Comparison of ENCODE assay signal across 17 mouse cellular contexts in the genomic region with DNA sequence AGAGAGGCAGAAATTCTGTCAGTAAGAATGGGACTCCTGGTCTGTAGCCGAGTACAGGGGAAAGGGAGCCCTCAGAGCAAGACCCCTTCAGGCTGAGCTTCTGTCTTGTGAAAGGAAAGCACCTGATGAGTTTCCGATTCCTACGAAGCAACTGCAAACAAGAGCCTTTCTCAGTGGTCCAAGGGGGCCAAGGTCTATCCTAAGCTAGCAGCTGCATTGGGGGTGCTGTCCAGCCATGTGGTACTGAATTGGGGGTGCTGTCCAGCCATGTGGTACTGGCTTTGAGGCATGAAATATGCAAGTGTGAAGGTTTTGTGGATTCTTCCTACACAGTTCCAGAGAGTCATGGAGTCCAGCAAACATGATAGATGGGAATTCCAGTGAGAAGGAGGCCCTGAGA.
DNase-seq lines count a peak whose midpoint lies in the region; ATAC-seq and TF ChIP-seq lines count a peak whose summit lies in the region.
"Had no signal": no experiment of that assay in that cellular context is flagged by ENCODE, and none has a peak within 500 bp of the region (broad histone marks: within the 10 kb centered on the region; RNA-seq: fewer than 3 reads in every experiment).

No protein-coding gene starts in this region.

- DNase-seq in hindbrain, embryonic 10.5 days (ENCODE audit: low spot score), result peak; percentile 12
- peak; percentile 10 for DNase-seq in 416B (ENCODE audit: low read depth)
- peak; percentile 1 for DNase-seq in Muller cell, postnatal 12 days (ENCODE audit: inconsistent ontology term)
- peak; percentile 60 for DNase-seq in embryonic facial prominence, embryonic 11.5 days (ENCODE audit: low spot score)
- no peak for DNase-seq in left cerebral cortex, adult 2 months (ENCODE audit: extremely low spot score in 1 of 2, low spot score in 2 of 2)
- no peak for DNase-seq in layer of hippocampus, adult 18-20 months (ENCODE audit: low spot score in 2 of 2)
- DNase-seq: cerebellum, postnatal 36 days; gastrocnemius, postnatal 36 days; left cerebral cortex, postnatal 4 days; right cerebral cortex, postnatal 25 days had no signal

- WGBS in hindbrain, embryonic 10.5 days, result 85% methylated on average over 3 of the region's 3 CpGs
- 92% methylated on average over 3 of the region's 3 CpGs for WGBS in hindbrain, embryonic 13.5 days
- 76% methylated on average over 3 of the region's 3 CpGs for WGBS in embryonic facial prominence, embryonic 11.5 days

- H3K27ac ChIP-seq in hindbrain, embryonic 10.5 days, result no peak overlapping the region
- H3K27ac ChIP-seq in hindbrain, embryonic 13.5 days, result no peak overlapping the region
- no peak overlapping the region for H3K27ac ChIP-seq in embryonic facial prominence, embryonic 11.5 days (replicated peaks; ENCODE audit: low read depth, low read length)
- no peak overlapping the region for H3K27ac ChIP-seq in left cerebral cortex, adult 2 months
- H3K27ac ChIP-seq: hindbrain, postnatal 0 days; kidney, embryonic 15.5 days; liver, embryonic 15.5 days; macrophage; midbrain, embryonic 15.5 days had no signal

- H3K4me2 ChIP-seq in hindbrain, embryonic 13.5 days, result no peak overlapping the region
- no peak overlapping the region for H3K4me2 ChIP-seq in embryonic facial prominence, embryonic 11.5 days (ENCODE audit: low read depth, low read length)
- H3K4me2 ChIP-seq: kidney, embryonic 15.5 days; liver, embryonic 15.5 days; midbrain, embryonic 15.5 days had no signal

- H3K27me3 ChIP-seq in hindbrain, embryonic 10.5 days (ENCODE audit: insufficient read depth, poor library complexity, severe bottlenecking), result no peaks in the 10 kb centered on the region
- no peaks in the 10 kb centered on the region for H3K27me3 ChIP-seq in hindbrain, embryonic 13.5 days
- H3K27me3 ChIP-seq in embryonic facial prominence, embryonic 11.5 days (ENCODE audit: control insufficient read depth, insufficient read depth, low read length), result no peaks in the 10 kb centered on the region
- H3K27me3 ChIP-seq: kidney, embryonic 15.5 days; liver, embryonic 15.5 days; midbrain, embryonic 15.5 days had no signal

- intact Hi-C loops in left cerebral cortex, adult 2 months (cut with DNase I), result no loop called here

- H3K9ac ChIP-seq in hindbrain, embryonic 13.5 days, result no peak overlapping the region
- no peak overlapping the region for H3K9ac ChIP-seq in embryonic facial prominence, embryonic 11.5 days (replicated peaks; ENCODE audit: low read length)
- H3K9ac ChIP-seq: kidney, embryonic 15.5 days; liver, embryonic 15.5 days; midbrain, embryonic 15.5 days had no signal

- no peak for TF ChIP-seq CTCF in left cerebral cortex, adult 2 months (IDR thresholded peaks at IDR 0.05)

- H3K9me3 ChIP-seq in hindbrain, embryonic 10.5 days, result no peaks in the 10 kb centered on the region
- H3K9me3 ChIP-seq in hindbrain, embryonic 13.5 days, result 0 out of 2 replicates have a peak, but pooled peaks cover 3% of the 10 kb centered on the region
- H3K9me3 ChIP-seq in embryonic facial prominence, embryonic 11.5 days (replicated peaks; ENCODE audit: control insufficient read depth, low read length), result no peaks in the 10 kb centered on the region
- H3K9me3 ChIP-seq: kidney, embryonic 15.5 days; liver, embryonic 15.5 days; midbrain, embryonic 15.5 days had no signal

- H3K4me3 ChIP-seq in hindbrain, embryonic 10.5 days, result no peak overlapping the region
- H3K4me3 ChIP-seq in hindbrain, embryonic 13.5 days, result no peak overlapping the region
- no peak overlapping the region for H3K4me3 ChIP-seq in embryonic facial prominence, embryonic 11.5 days (ENCODE audit: low read depth, low read length)
- H3K4me3 ChIP-seq in left cerebral cortex, adult 2 months, result no peak overlapping the region
- H3K4me3 ChIP-seq: erythroblast, embryonic 14.5 days; kidney, embryonic 15.5 days; liver, embryonic 15.5 days; midbrain, embryonic 15.5 days had no signal

- H3K36me3 ChIP-seq in hindbrain, embryonic 10.5 days, result no peaks in the 10 kb centered on the region
- no peaks in the 10 kb centered on the region for H3K36me3 ChIP-seq in hindbrain, embryonic 13.5 days
- no peaks in the 10 kb centered on the region for H3K36me3 ChIP-seq in embryonic facial prominence, embryonic 11.5 days (replicated peaks; ENCODE audit: control insufficient read depth, insufficient read depth, low read depth, low read length)
- H3K36me3 ChIP-seq: kidney, embryonic 15.5 days; liver, embryonic 15.5 days; midbrain, embryonic 15.5 days had no signal

- no peak for ATAC-seq in hindbrain, embryonic 13.5 days (ENCODE audit: low FRiP score)
- no peak for ATAC-seq in embryonic facial prominence, embryonic 11.5 days (replicated peaks; ENCODE audit: insufficient number of reproducible peaks, low FRiP score, low TSS enrichment, low read depth)
- ATAC-seq: hindbrain, postnatal 0 days; midbrain, embryonic 15.5 days had no signal

- H3K4me1 ChIP-seq in hindbrain, embryonic 10.5 days (replicated peaks), result no peaks in the 10 kb centered on the region
- H3K4me1 ChIP-seq in hindbrain, embryonic 13.5 days (replicated peaks), result no peaks in the 10 kb centered on the region
- H3K4me1 ChIP-seq in embryonic facial prominence, embryonic 11.5 days (ENCODE audit: control insufficient read depth, insufficient read depth, low read length), result no peaks in the 10 kb centered on the region
- H3K4me1 ChIP-seq: kidney, embryonic 15.5 days; liver, embryonic 15.5 days; midbrain, embryonic 15.5 days had no signal

Comparison
In these comparisons a context has a peak if more than half of its experiments do, and no peak if none do; other contexts are left out.
1. DNase-seq: peak in hindbrain, embryonic 10.5 days (single experiment), 416B (single experiment), Muller cell, postnatal 12 days (single experiment) and embryonic facial prominence, embryonic 11.5 days (single experiment); none in left cerebral cortex, adult 2 months (0 of 2) and layer of hippocampus, adult 18-20 months (0 of 2).